Mouse (Mus musculus): ENCODE measurements around the gene Ccdc141. TPM values are rescaled to one million over a fixed set of nuclear protein-coding genes. Genes with fewer than 3 reads are reported as not detected.

Gene Ccdc141
- polyA plus RNA-seq, 1 experiment, result 0.41 TPM

- TF ChIP-seq CTCF (IDR thresholded peaks at IDR 0.05; ENCODE audit: extremely low read depth, insufficient read length, insufficient replicate concordance, low read depth, low read length) (no peak), POLR2A (IDR thresholded peaks at IDR 0.05; ENCODE audit: low read depth, low read length) (no peak)
- Histone ChIP-seq H3K36me3 (ENCODE audit: control insufficient read depth, insufficient read depth, low read length) (peaks cover 8% of the 10 kb centered on the region; the same call in 1 of the 2 replicates), H3K4me3 (ENCODE audit: low read depth, low read length) (no peak overlapping the region), H3K27me3 (ENCODE audit: control insufficient read depth, insufficient read depth, low read length) (no peaks in the 10 kb centered on the region), H3K27ac (ENCODE audit: insufficient read depth, low read depth, low read length) (no peak overlapping the region), H3K4me1 (ENCODE audit: control insufficient read depth, insufficient read depth, insufficient read length, low read length) (peaks cover 3% of the 10 kb centered on the region; the same call in 1 of the 2 replicates)
- 60% methylated on average over 5 of the region's 5 CpGs for WGBS
Measured at GRCm38 (mm10) chr2:77198246-77198645, 27.8 kb upstream of the Ccdc141 start.

GRCm38 (mm10) chr2:77196819-77197218, 26.4 kb upstream of the Ccdc141 start:
- no peaks in the 10 kb centered on the region for H3K27me3 ChIP-seq (ENCODE audit: control insufficient read depth, insufficient read depth, low read length)
- peaks cover 3% of the 10 kb centered on the region; the same call in 1 of the 2 replicates for H3K4me1 ChIP-seq (ENCODE audit: control insufficient read depth, insufficient read depth, insufficient read length, low read length)
- no peak overlapping the region for H3K4me3 ChIP-seq (ENCODE audit: low read depth, low read length)
- H3K27ac ChIP-seq (ENCODE audit: insufficient read depth, low read depth, low read length), result no peak overlapping the region
- TF ChIP-seq CTCF (IDR thresholded peaks at IDR 0.05; ENCODE audit: extremely low read depth, insufficient read length, insufficient replicate concordance, low read depth, low read length) (no peak), POLR2A (IDR thresholded peaks at IDR 0.05; ENCODE audit: low read depth, low read length) (no peak)
- WGBS, result 80% methylated on average over 4 of the region's 4 CpGs
- H3K36me3 ChIP-seq (ENCODE audit: control insufficient read depth, insufficient read depth, low read length), result peaks cover 9% of the 10 kb centered on the region

GRCm38 (mm10) chr2:77195056-77195455, 24.6 kb upstream of the Ccdc141 start:
- TF ChIP-seq CTCF (IDR thresholded peaks at IDR 0.05; ENCODE audit: extremely low read depth, insufficient read length, insufficient replicate concordance, low read depth, low read length) (no peak), POLR2A (IDR thresholded peaks at IDR 0.05; ENCODE audit: low read depth, low read length) (no peak)
- H3K36me3 ChIP-seq (ENCODE audit: control insufficient read depth, insufficient read depth, low read length), result peaks cover 20% of the 10 kb centered on the region
- no peaks in the 10 kb centered on the region for H3K27me3 ChIP-seq (ENCODE audit: control insufficient read depth, insufficient read depth, low read length)
- H3K27ac ChIP-seq (ENCODE audit: insufficient read depth, low read depth, low read length), result no peak overlapping the region
- no peak overlapping the region for H3K4me3 ChIP-seq (ENCODE audit: low read depth, low read length)
- no peaks in the 10 kb centered on the region for H3K4me1 ChIP-seq (ENCODE audit: control insufficient read depth, insufficient read depth, insufficient read length, low read length)
- WGBS, result 87% methylated on average over 5 of the region's 5 CpGs

GRCm38 (mm10) chr2:77191811-77192210, 21.4 kb upstream of the Ccdc141 start:
- Histone ChIP-seq H3K4me3 (ENCODE audit: low read depth, low read length) (no peak overlapping the region), H3K27me3 (ENCODE audit: control insufficient read depth, insufficient read depth, low read length) (no peaks in the 10 kb centered on the region), H3K27ac (ENCODE audit: insufficient read depth, low read depth, low read length) (no peak overlapping the region), H3K4me1 (ENCODE audit: control insufficient read depth, insufficient read depth, insufficient read length, low read length) (no peaks in the 10 kb centered on the region), H3K36me3 (ENCODE audit: control insufficient read depth, insufficient read depth, low read length) (peaks cover 38% of the 10 kb centered on the region)
- WGBS, result 94% methylated on average over 3 of the region's 3 CpGs
- TF ChIP-seq CTCF (IDR thresholded peaks at IDR 0.05; ENCODE audit: extremely low read depth, insufficient read length, insufficient replicate concordance, low read depth, low read length), result no peak
- TF ChIP-seq POLR2A (IDR thresholded peaks at IDR 0.05; ENCODE audit: low read depth, low read length), result no peak

GRCm38 (mm10) chr2:77190891-77191290, 20.5 kb upstream of the Ccdc141 start:
- WGBS, result 91% methylated on average over 7 of the region's 7 CpGs
- H3K4me3 ChIP-seq (ENCODE audit: low read depth, low read length), result no peak overlapping the region

GRCm38 (mm10) chr2:77190301-77190700, 19.9 kb upstream of the Ccdc141 start:
- H3K36me3 ChIP-seq (ENCODE audit: control insufficient read depth, insufficient read depth, low read length), result peaks cover 40% of the 10 kb centered on the region
- H3K27me3 ChIP-seq (ENCODE audit: control insufficient read depth, insufficient read depth, low read length), result no peaks in the 10 kb centered on the region
- TF ChIP-seq POLR2A (IDR thresholded peaks at IDR 0.05; ENCODE audit: low read depth, low read length) (no peak), CTCF (IDR thresholded peaks at IDR 0.05; ENCODE audit: extremely low read depth, insufficient read length, insufficient replicate concordance, low read depth, low read length) (no peak)
- H3K4me1 ChIP-seq (ENCODE audit: control insufficient read depth, insufficient read depth, insufficient read length, low read length), result no peaks in the 10 kb centered on the region
- 90% methylated on average over 3 of the region's 3 CpGs for WGBS
- H3K4me3 ChIP-seq (ENCODE audit: low read depth, low read length), result no peak overlapping the region
- no peak overlapping the region for H3K27ac ChIP-seq (ENCODE audit: insufficient read depth, low read depth, low read length)

More at GRCm38 (mm10) chr2:77190891-77191290, 20.5 kb upstream of the Ccdc141 start:
- no peaks in the 10 kb centered on the region for H3K27me3 ChIP-seq (ENCODE audit: control insufficient read depth, insufficient read depth, low read length)
- H3K27ac ChIP-seq (ENCODE audit: insufficient read depth, low read depth, low read length), result no peak overlapping the region
- H3K36me3 ChIP-seq (ENCODE audit: control insufficient read depth, insufficient read depth, low read length), result peaks cover 40% of the 10 kb centered on the region
- no peaks in the 10 kb centered on the region for H3K4me1 ChIP-seq (ENCODE audit: control insufficient read depth, insufficient read depth, insufficient read length, low read length)
- TF ChIP-seq CTCF (IDR thresholded peaks at IDR 0.05; ENCODE audit: extremely low read depth, insufficient read length, insufficient replicate concordance, low read depth, low read length) (no peak), POLR2A (IDR thresholded peaks at IDR 0.05; ENCODE audit: low read depth, low read length) (no peak)

GRCm38 (mm10) chr2:77189671-77190070, 19.2 kb upstream of the Ccdc141 start:
- 93% methylated on average over 7 of the region's 7 CpGs for WGBS

More at GRCm38 (mm10) chr2:77189671-77190070, 19.2 kb upstream of the Ccdc141 start:
- no peak for TF ChIP-seq POLR2A (IDR thresholded peaks at IDR 0.05; ENCODE audit: low read depth, low read length)
- TF ChIP-seq CTCF (IDR thresholded peaks at IDR 0.05; ENCODE audit: extremely low read depth, insufficient read length, insufficient replicate concordance, low read depth, low read length), result no peak
- no peaks in the 10 kb centered on the region for H3K4me1 ChIP-seq (ENCODE audit: control insufficient read depth, insufficient read depth, insufficient read length, low read length)
- no peak overlapping the region for H3K4me3 ChIP-seq (ENCODE audit: low read depth, low read length)
- H3K27me3 ChIP-seq (ENCODE audit: control insufficient read depth, insufficient read depth, low read length), result no peaks in the 10 kb centered on the region
- no peak overlapping the region for H3K27ac ChIP-seq (ENCODE audit: insufficient read depth, low read depth, low read length)
- peaks cover 38% of the 10 kb centered on the region for H3K36me3 ChIP-seq (ENCODE audit: control insufficient read depth, insufficient read depth, low read length)
